Mouse (Mus musculus): ENCODE measurements around the gene Myh9. TPM values are rescaled to one million over a fixed set of nuclear protein-coding genes. Genes with fewer than 3 reads are reported as not detected.

The Myh9 gene
- polyA plus RNA-seq (2017; shearing (Covaris generic)) = 301 TPM

DNA sequence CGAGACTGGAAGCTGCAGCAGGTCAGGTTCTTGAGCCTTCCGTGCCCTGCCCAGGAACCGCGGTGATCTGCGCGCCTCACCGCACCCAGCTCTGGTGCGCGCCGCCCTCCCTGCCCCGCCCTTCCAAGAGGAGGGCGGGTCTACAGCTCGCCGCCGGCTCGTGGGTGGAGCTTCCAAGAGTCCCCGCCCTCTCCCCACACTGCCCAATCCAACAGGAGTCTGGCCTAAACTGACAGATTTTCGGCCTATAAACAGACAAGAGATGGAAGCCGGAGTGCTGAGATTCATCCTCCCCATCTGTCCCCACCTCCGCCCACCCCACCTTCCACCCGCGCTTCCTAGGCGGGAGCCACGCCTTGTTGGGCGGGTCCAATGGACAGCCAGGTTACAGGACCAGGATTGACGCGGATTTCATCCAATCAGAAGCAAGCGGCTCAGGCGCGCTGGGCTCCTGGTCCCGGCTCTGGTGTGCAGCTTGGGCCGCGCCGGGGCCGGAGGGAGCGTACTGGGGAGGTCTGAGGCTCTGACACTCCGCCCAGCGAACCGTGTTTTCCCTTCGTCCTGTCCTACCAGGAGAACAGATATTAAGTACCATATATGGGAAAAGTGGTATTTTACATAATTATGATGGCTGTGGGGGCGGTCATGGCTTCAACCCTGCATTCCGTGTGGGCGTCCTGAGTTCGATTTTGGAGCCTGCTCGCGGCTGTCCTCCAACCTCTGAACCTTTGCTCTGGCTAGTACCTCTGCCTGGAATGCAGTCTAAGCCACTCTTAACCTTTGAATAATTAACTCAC, at the start of gene Myh9:
Gene Myh9 (minus strand): TSS at position 129 of the 797 bp plus-strand sequence.

DNA sequence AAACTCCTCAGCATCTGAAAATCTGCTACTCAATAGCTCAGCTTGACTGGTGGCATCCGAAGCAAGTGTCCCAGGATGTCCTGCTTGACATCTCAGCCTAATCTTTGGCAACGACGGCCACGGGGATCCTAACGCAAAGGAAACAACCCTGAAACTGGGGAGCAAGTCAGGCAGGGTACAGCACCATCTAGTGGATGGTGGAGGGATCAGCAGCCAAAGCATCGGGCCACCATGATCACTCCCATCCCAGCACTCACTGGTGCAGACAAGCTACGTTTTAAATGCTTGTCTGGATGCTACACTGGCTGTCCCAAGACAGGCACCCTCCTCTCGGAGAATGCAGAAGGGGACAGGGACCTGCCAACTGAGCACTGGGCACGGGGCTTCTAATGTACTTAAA, 85.1 kb downstream of the Myh9 start, which contains the start of gene Apol8:
Gene Apol8 (minus strand): TSS at position 156 of the 400 bp plus-strand sequence.

GRCm38 (mm10) chr15:77728739-77729138, 113.2 kb downstream of the Myh9 start, which contains the start of gene Apol9b:
TSS of gene Apol9b (plus strand) at chr15:77729039.

Other genes with a start within 250 kb of the Myh9 start
- gene Apol10b, start 246.1 kb downstream of the Myh9 start, polyA plus RNA-seq (2017; shearing (Covaris generic)) = 0.63 TPM
- gene Gm36245, start 242.9 kb downstream of the Myh9 start, polyA plus RNA-seq (2017; shearing (Covaris generic)) = not detected
- not detected for gene Apol11b, start 198.9 kb downstream of the Myh9 start, polyA plus RNA-seq (2017; shearing (Covaris generic))
- gene Apol7e, start 143.3 kb downstream of the Myh9 start, polyA plus RNA-seq (2017; shearing (Covaris generic)) = 142 TPM
- 0.91 TPM for gene Apol9b, start 113.1 kb downstream of the Myh9 start, polyA plus RNA-seq (2017; shearing (Covaris generic))
- not detected for gene Apol8, start 85.2 kb downstream of the Myh9 start, polyA plus RNA-seq (2017; shearing (Covaris generic))
- 156 TPM for gene Txn2, start 86.8 kb upstream of the Myh9 start, polyA plus RNA-seq (2017; shearing (Covaris generic))
- 3.3 TPM for gene Foxred2, start 114.5 kb upstream of the Myh9 start, polyA plus RNA-seq (2017; shearing (Covaris generic))
- 177 TPM for gene Eif3d, start 128.6 kb upstream of the Myh9 start, polyA plus RNA-seq (2017; shearing (Covaris generic))

Data from naive thymus-derived CD4-positive, alpha-beta T cell, adult 5 months (primary cell).